Comparison of ENCODE assay signal across 23 mouse cellular contexts in the genomic region with DNA sequence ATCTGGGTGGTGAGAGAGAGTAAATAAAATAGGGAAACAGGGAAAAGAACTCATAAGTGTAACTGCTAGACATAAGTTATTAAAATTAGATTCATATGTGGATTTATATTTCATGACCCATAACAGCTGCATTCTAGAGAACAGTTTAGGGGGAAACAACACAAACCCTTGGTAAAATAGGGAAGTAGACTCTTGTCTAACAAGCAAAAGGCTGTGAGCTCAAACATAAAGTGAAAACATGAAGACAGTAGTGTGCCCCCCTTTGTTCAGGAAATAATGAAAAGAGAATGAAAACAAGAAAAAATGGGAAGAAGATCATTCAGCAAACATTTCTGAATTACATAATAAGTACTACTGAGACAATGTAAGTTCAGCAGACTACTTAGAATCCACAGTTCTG. TPM values are rescaled to one million over a fixed set of nuclear protein-coding genes. Genes with fewer than 3 reads are reported as not detected.
DNase-seq lines count a peak whose midpoint lies in the region; ATAC-seq and TF ChIP-seq lines count a peak whose summit lies in the region.
"Had no signal": no experiment of that assay in that cellular context is flagged by ENCODE, and none has a peak within 500 bp of the region (broad histone marks: within the 10 kb centered on the region; RNA-seq: fewer than 3 reads in every experiment).

No protein-coding gene starts in this region.

- TF ChIP-seq RAD21 in MEL (IDR thresholded peaks at IDR 0.05; ENCODE audit: low read depth, low read length), result no peak

- no peak for TF ChIP-seq CTCF in MEL (IDR thresholded peaks at IDR 0.05 in 2 of 3, conservative IDR thresholded peaks at IDR 0.05 in 1 of 3; ENCODE audit: control insufficient read depth in 1 of 3, insufficient read depth in 1 of 3, low read depth in 2 of 3, low read length in 3 of 3, poor library complexity in 1 of 3, severe bottlenecking in 1 of 3)

- ATAC-seq in granulocyte monocyte progenitor cell, adult 5-6 weeks (replicated peaks; ENCODE audit: poor library complexity, severe bottlenecking), result peak; percentile 50
- ATAC-seq in megakaryocyte progenitor cell, adult 5-6 weeks (replicated peaks; ENCODE audit: poor library complexity), result peak; percentile 74
- ATAC-seq: forebrain, embryonic 13.5 days; forebrain, embryonic 15.5 days; forebrain, postnatal 0 days had no signal

- TF ChIP-seq EP300 in MEL (IDR thresholded peaks at IDR 0.05; ENCODE audit: low read depth in 1 of 2, low read length in 2 of 2), result no peak

- no peak for TF ChIP-seq POLR2A in MEL (IDR thresholded peaks at IDR 0.05; ENCODE audit: control insufficient read depth in 1 of 2, insufficient read depth in 1 of 2, low read depth in 1 of 2, low read length in 2 of 2, poor library complexity in 1 of 2)

- no peak overlapping the region for H3K27ac ChIP-seq in MEL (ENCODE audit: control insufficient read depth, low read depth, low read length)
- H3K27ac ChIP-seq: embryonic facial prominence, embryonic 10.5 days; embryonic facial prominence, embryonic 12.5 days; forebrain, embryonic 13.5 days; forebrain, embryonic 15.5 days had no signal

- H3K9ac ChIP-seq in MEL (ENCODE audit: control insufficient read depth, low read depth, low read length, poor library complexity, severe bottlenecking), result no peak overlapping the region
- H3K9ac ChIP-seq: embryonic facial prominence, embryonic 12.5 days; forebrain, embryonic 13.5 days; forebrain, embryonic 15.5 days; forebrain, postnatal 0 days had no signal

- no peaks in the 10 kb centered on the region for H3K27me3 ChIP-seq in MEL (ENCODE audit: control insufficient read depth in 1 of 2, insufficient read depth in 2 of 2, low read length in 2 of 2)
- H3K27me3 ChIP-seq: embryonic facial prominence, embryonic 12.5 days; forebrain, embryonic 13.5 days; forebrain, embryonic 15.5 days had no signal

- H3K79me2 ChIP-seq in MEL (ENCODE audit: control insufficient read depth, insufficient read depth, low read length, poor library complexity), result no peaks in the 10 kb centered on the region

- H3K36me3 ChIP-seq in MEL (ENCODE audit: control insufficient read depth in 1 of 2, insufficient read depth in 2 of 2, low read length in 2 of 2), result no peaks in the 10 kb centered on the region
- H3K36me3 ChIP-seq: embryonic facial prominence, embryonic 10.5 days; embryonic facial prominence, embryonic 12.5 days; forebrain, embryonic 15.5 days had no signal

- H3K9me3 ChIP-seq in MEL (replicated peaks; ENCODE audit: insufficient read depth, low read length), result no peaks in the 10 kb centered on the region
- H3K9me3 ChIP-seq: embryonic facial prominence, embryonic 10.5 days; embryonic facial prominence, embryonic 12.5 days; forebrain, embryonic 13.5 days; forebrain, embryonic 15.5 days had no signal

- peak; percentile 13 for DNase-seq in MEL (ENCODE audit: low read depth, low spot score)
- DNase-seq in layer of hippocampus, postnatal 36 days, result no peak
- no peak for DNase-seq in gastrocnemius, adult 8-10 months (ENCODE audit: low spot score in 2 of 2)
- no peak for DNase-seq in layer of hippocampus, adult 8-10 months (ENCODE audit: low spot score in 2 of 2)
- DNase-seq: adrenal gland, adult 2 months; adrenal gland, postnatal 10 days; adrenal gland, postnatal 25 days; cerebellum, adult 11 months; cerebellum, adult 18-20 months; cerebellum, adult 8-10 months; cerebellum, adult 9-11 months; cerebellum, postnatal 14 days; cerebellum, postnatal 36 days; forebrain, postnatal 0 days had no signal

- H3K4me3 ChIP-seq in MEL (ENCODE audit: control insufficient read depth in 1 of 2, insufficient read depth in 1 of 2, low read depth in 2 of 2, low read length in 2 of 2), result no peak overlapping the region
- H3K4me3 ChIP-seq: embryonic facial prominence, embryonic 10.5 days; embryonic facial prominence, embryonic 12.5 days; forebrain, embryonic 13.5 days; forebrain, embryonic 15.5 days had no signal

- no peaks in the 10 kb centered on the region for H3K4me1 ChIP-seq in MEL (ENCODE audit: control insufficient read depth in 1 of 2, insufficient read depth in 2 of 2, low read length in 2 of 2)
- H3K4me1 ChIP-seq: embryonic facial prominence, embryonic 10.5 days; embryonic facial prominence, embryonic 12.5 days; forebrain, embryonic 13.5 days; forebrain, embryonic 15.5 days had no signal

TF ChIP-seq in MEL, 35 proteins besides CTCF, POLR2A, EP300 and RAD21:
- TF ChIP-seq POLR2AphosphoS2 (IDR thresholded peaks at IDR 0.05; ENCODE audit: low read length), result no peak
- TF ChIP-seq NRF1 (IDR thresholded peaks at IDR 0.05; ENCODE audit: insufficient read depth, low read depth, low read length, poor library complexity, severe bottlenecking), result no peak
- TF ChIP-seq ZKSCAN1 (IDR thresholded peaks at IDR 0.05; ENCODE audit: low read depth, low read length), result no peak
- TF ChIP-seq ZNF384 (IDR thresholded peaks at IDR 0.05; ENCODE audit: low read depth, low read length), result no peak
- no peak for TF ChIP-seq HCFC1 (IDR thresholded peaks at IDR 0.05; ENCODE audit: low read depth, low read length)
- no peak for TF ChIP-seq BHLHE40 (IDR thresholded peaks at IDR 0.05; ENCODE audit: borderline replicate concordance, low read depth, low read length)
- no peak for TF ChIP-seq ETS1 (IDR thresholded peaks at IDR 0.05; ENCODE audit: low read depth, low read length)
- no peak for TF ChIP-seq TCF12 (IDR thresholded peaks at IDR 0.05; ENCODE audit: low read depth, low read length)
- TF ChIP-seq GABPA (IDR thresholded peaks at IDR 0.05; ENCODE audit: low read depth, low read length), result no peak
- TF ChIP-seq CHD1 (IDR thresholded peaks at IDR 0.05; ENCODE audit: low read depth, low read length), result no peak
- no peak for TF ChIP-seq SMC3 (IDR thresholded peaks at IDR 0.05; ENCODE audit: low read depth, low read length)
- no peak for TF ChIP-seq MXI1 (IDR thresholded peaks at IDR 0.05; ENCODE audit: low read depth, low read length)
- no peak for TF ChIP-seq MEF2A (IDR thresholded peaks at IDR 0.05; ENCODE audit: extremely low read depth, insufficient replicate concordance, low read depth, low read length, poor library complexity, severe bottlenecking)
- no peak for TF ChIP-seq NELFE (IDR thresholded peaks at IDR 0.05; ENCODE audit: low read depth, low read length)
- TF ChIP-seq POLR2AphosphoS5 (IDR thresholded peaks at IDR 0.05; ENCODE audit: borderline replicate concordance, low read depth, low read length), result no peak

RNA-seq across cellular contexts. Expression of a gene that starts 8.4 kb away (rescaled TPM):
- total RNA-seq in MEL (2012; rRNA removed), result 0.42 and 0.62 TPM in 2 replicates
- under 1 TPM in 1 of 2 experiments, not detected in 1; 0.45 TPM for polyA plus RNA-seq in MEL (2012; ENCODE audit: insufficient read depth in 1 of 2, insufficient read length in 2 of 2, low read depth in 1 of 2, low replicate concordance in 2 of 2, missing spikeins in 1 of 2)
- 0.66 and 3.5 TPM in 2 replicates for total RNA-seq in granulocyte monocyte progenitor cell, adult 5-6 weeks (2014; fragmentation: Nextera tagmentation)
- total RNA-seq in granulocyte monocyte progenitor cell, adult 5-6 weeks (2017), result 1.3 and 1.9 TPM in 2 replicates
- total RNA-seq in megakaryocyte progenitor cell, adult 5-6 weeks (2015), result 2.0 and 5.1 TPM in 2 replicates
- total RNA-seq in megakaryocyte progenitor cell, adult 5-6 weeks (2017), result 1.0 and 1.7 TPM in 2 replicates
- not detected for total RNA-seq in layer of hippocampus, postnatal 36 days (2021)
- total RNA-seq in gastrocnemius, adult 8-10 months (2022), result not detected
- not detected for total RNA-seq in layer of hippocampus, adult 8-10 months (2022)
- total RNA-seq: adrenal gland, postnatal 25 days; forebrain, postnatal 0 days had no signal
- polyA plus RNA-seq: adrenal gland, adult 2 months; cortical plate, adult 2 months; forebrain, embryonic 13.5 days had no signal

RNA-seq across cellular contexts. Expression of a gene that starts 42.4 kb away (rescaled TPM):
- total RNA-seq in MEL (2012; rRNA removed), result not detected in 2 replicates
- polyA plus RNA-seq in MEL (2012; ENCODE audit: insufficient read depth in 1 of 2, insufficient read length in 2 of 2, low read depth in 1 of 2, low replicate concordance in 2 of 2, missing spikeins in 1 of 2), result not detected
- not detected in 2 replicates for total RNA-seq in granulocyte monocyte progenitor cell, adult 5-6 weeks (2014; fragmentation: Nextera tagmentation)
- not detected in 2 replicates for total RNA-seq in granulocyte monocyte progenitor cell, adult 5-6 weeks (2017)
- not detected in 2 replicates for total RNA-seq in megakaryocyte progenitor cell, adult 5-6 weeks (2015)
- total RNA-seq in megakaryocyte progenitor cell, adult 5-6 weeks (2017), result not detected in 2 replicates
- not detected for total RNA-seq in layer of hippocampus, postnatal 36 days (2021)
- under 1 TPM in 3 of 4 experiments, not detected in 1; 0.17 to 0.65 (median 0.47) TPM for total RNA-seq in gastrocnemius, adult 8-10 months (2022)
- total RNA-seq in layer of hippocampus, adult 8-10 months (2022), result not detected
- total RNA-seq: ES-E14 had no signal
- polyA plus RNA-seq: adrenal gland, adult 2 months; C2C12; cortical plate, adult 2 months had no signal
